Mouse (Mus musculus) 3T3-L1 (cell line): ENCODE measurements at regions not wholly inside any gene's neighbourhood (a gene's known extent, or its start where the extent isn't known, plus 50 kb on each side); places are given as distances from the start of the nearest gene placed in this dataset.
A peak's percentile ranks its signal among the peaks of the same experiment; 100 is the strongest.

Experiments
- DNase-seq: peaks from one replicate; pipeline ENCODE4 v3.0.0-alpha.2; 2015; ENCODE audit warnings: low read depth, low spot score

DNA sequence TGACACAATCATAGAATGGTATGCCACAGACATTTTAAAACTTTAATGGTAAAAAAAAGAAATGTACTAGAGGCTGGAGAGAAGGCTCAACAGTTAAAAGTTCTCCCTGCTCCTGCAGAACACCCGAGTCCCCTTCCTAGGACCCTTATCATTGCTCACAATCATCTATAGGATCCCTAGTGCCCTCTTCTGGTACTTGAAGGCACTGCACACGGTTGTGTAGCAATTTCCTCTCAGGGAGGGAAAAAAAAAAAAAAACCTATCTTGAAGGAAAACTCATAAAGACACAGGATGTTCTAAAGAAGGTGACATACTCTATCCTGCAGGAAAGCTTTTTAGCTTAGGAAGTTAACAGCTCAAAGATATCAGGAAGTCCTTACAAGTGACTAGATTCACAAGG is 154.4 kb upstream of the Lmcd1 start:
- DNase-seq, result no peak

DNA sequence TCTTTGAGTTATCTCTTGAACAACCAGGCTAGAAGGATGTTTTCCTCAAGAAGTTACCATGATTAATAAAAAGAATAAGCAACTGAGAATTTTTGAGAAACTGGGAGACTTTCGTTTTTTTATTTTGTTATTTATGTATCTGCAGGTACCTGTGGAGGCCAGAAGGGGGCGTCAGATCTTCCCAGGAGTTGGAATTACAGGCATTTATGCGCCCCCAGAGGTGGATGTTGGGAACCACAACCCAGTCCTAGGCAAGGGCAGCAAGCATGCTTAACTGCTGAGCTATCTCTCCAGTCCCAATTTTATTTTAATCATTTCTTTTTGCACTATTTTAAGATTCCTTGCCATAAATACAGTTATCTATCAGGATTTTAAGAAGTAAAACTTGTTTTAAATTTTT is 140.0 kb upstream of the Lmcd1 start:
- peak; percentile 60 for DNase-seq

DNA sequence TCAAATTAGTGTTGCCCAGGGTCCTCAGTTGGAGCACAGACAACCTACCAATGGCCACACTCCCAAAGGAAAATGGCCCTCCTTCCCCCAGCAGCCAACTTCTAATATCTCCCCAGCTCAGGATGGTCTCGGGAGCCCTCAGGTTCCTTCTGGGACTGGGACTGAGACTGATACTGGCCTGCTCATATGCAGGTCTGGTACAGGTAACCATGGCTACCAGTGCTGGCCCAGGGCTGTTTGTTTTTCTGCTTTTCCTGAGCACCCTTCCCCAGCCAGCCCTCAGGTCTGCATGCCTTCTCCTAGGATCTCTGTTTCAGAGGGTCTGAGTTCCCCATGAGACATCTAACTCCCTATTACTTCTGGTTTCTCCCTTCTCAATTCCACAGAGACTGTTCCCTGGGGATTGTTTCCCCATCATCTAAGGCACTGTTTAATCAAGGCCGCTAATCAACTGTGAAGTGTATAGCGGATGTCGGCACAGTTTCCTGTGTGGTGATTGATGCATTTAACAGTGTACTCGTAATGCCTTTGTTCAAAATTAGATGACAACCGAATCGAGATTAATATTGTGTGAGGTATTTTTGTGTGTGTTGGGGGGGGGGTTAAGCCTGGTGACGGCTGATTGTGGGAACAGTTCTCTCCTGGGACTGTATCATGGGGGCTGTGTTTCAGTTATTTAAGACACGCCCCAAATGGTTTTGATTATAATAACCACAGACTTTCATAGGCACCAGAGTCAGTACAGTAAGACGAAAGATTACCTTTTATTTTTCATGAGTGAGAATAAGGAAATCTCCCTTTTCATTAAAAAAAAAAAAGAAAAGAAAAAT is 120.8 kb upstream of the Lmcd1 start:
- no peak for DNase-seq

DNA sequence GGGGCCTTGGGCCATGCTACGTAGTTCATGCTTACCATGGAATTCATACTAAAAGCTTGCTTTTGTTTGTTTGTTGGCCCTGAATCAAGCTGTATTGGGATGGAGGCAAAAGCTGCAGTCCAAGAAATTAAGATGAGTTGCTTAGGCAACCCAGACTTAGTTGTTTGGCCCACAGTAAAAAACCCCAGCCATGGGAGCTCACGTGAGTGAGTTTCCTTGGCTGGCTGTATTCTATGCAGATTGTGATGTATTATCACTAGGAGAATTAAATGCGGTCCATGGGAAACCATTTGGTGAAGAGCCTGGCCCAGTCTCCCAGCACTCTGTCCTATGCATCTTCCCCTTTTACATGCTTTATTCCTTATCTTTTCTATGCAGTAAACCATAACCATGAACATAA is 106.1 kb upstream of the Lmcd1 start:
- DNase-seq, result no peak

DNA sequence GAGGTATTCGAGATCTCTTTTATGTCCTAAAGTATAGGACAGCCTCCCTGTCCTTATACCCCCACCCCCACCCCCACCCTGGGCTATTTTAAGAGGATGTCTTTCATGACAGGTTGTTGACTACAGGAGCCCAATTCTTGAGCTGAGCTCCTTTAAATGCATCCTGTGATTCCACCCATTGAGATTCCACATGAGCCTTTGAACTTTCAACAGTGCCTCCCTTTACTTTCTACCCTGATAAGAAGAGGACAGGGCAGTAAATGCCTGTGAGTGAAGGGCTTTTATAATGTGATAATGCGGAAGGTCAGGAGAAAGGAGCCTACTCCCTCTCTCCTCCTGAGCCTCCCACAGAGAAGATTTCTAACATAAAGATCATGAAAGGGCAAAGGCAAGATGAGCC is 97.2 kb upstream of the Lmcd1 start:
- DNase-seq, result no peak

DNA sequence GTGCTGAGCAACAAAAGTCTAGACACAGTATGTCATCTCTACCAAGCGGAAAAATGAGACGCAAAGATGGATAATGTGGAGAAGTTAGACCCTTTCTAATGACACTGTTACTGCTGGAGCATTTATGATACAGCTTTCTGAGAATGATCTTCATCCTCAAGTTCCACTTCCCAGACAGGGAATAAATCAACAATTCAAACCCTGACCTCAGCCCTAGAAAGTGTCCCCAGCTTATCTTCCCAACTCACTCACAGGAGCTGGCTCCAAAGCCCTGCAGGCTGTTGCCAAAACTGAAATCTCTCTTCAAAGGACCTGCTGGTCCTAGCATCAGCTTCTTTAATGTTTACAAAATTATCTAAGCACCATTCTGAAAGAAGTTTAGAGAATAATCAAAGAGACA is 85.9 kb upstream of the Lmcd1 start:
- DNase-seq, result no peak

DNA sequence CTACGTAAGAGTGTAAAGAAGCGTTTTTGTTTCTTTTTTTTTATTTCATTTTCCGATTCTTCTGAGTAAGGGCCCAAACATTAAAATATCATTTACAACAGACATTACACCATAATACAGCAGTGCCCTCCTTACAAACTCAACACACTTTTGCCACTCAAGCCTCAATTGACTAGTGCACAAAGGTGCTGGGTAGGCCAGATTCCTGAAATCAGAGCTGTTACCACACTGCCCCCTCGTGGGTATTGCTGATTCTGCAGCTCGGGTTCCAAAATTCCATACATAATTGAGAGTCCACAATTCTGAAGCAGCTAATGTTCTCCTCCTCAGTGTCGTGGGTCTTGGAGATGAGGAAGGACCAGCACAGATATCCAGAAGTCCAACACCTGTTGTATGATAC is 82.5 kb upstream of the Lmcd1 start:
- DNase-seq, result peak; percentile 77

DNA sequence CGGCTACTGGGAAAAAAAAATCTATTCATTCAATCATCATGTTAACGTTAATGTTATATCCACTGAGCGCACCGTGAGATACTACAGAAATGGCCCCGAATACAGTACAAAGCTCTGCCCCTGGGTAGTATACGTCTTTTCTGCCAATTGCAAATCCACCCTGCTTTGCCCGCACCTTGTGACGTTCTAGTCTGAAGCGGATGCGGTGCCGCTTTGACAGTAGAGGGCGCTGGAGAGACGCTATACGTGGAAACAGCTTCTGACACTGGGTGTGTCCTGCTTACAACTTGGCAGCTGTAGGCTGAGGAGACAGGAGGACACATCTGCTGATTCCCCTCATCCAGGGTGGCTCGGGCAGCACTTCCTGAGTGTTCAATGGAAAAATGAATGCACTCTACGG is 76.1 kb upstream of the Lmcd1 start:
- peak; percentile 66 for DNase-seq

DNA sequence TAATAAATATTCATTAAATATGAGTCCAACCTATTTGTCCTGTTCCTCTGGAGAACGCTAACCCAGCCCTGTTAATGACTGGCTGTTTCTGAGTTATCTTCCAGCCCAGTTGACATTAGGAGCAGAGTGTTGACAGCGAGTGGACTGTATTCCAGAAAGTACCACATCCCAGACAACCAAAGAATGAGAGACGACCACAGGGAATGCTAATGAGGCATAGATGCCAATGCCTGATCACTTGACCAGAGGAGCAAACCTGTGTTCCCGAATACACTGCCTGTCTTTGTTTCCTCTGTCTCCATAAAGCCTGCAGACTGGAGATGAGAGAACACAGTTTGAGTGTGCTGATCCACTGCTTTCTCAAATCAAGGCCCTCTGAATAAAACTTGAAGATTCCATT is 74.3 kb upstream of the Lmcd1 start:
- DNase-seq, result no peak

DNA sequence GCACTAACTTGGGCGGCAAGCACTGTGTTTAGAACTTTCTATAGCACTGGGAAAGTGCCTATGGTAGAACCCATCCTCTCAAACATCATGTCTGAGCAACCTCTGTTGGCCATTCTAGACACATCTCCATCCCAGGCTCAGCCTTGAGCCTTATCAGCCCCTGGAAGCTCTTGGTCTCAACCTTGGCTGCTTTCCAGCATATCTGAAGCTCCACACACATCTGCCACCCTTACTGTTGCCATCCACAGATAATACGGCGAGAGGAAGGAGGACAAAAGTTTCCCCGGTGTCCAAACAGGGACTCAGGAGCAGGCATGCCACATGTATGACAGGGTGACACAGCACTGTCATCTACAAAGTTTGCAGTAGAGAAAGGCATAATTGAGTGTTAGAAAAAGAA is 71.4 kb upstream of the Lmcd1 start:
- no peak for DNase-seq

DNA sequence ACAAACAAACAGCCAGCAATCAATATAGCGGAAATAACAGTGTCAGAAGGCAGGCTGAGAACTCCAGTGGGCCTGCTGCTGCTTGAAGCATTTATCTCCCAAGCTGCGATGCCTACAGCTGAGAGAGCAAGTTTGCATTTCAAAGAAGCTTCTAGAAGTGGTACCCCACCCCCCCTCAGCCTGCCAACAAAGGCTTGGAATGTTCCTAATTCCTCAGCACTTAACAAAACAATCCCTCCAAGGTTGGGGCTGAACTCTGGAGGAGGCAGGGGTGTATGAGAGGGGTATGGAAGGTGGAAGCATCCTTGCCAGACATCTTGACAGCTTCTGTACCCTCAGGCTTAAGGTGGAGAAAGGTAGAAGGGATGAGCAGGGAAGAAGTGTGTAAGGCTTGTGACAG is 70.2 kb upstream of the Lmcd1 start:
- DNase-seq, result no peak

DNA sequence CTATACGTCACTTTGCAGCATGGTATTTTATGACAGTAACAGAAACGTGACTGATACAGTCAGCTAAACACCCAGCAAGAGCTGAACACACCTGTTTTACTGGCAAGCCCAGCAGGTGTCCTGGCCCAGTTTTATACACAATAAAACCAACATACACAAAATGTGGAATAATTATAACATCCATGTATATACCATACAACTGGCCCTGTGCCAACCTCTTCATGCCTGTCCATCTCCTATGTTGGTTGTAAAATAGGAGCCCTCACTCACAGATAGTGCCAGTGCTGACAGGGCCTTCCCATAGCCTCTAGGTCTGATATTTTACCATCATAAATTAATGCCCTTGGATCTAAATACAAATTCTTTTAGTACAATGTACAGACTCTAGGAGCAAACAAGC is 68.6 kb upstream of the Lmcd1 start:
- DNase-seq, result no peak

DNA sequence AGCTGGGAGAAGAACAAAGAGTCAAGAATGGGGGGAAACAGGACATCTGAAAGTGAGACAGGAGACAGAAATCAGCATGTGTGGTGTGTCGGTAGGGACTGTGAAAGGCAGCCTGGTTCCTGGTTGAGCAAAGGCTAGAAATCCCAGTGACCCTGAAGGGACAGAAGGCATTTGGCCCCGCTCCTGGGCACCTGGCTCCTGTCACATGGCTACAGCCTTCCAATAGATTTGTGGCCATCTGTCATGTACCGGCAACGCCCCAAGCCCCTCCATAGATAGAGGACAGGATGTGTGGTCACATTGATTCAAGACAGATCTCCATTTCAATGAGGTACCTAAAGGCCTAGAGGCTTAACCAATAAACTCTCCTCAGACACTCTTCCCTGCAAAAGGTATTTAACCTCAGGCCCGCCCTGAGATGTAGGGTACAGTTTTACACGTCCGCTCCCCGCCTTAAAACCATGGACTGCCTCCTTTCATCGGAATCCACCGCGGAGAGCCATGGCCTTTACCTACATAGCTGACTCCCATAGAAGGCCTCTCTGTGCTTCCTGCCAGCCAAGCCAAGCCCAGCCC is 68.0 kb upstream of the Lmcd1 start:
- no peak for DNase-seq

DNA sequence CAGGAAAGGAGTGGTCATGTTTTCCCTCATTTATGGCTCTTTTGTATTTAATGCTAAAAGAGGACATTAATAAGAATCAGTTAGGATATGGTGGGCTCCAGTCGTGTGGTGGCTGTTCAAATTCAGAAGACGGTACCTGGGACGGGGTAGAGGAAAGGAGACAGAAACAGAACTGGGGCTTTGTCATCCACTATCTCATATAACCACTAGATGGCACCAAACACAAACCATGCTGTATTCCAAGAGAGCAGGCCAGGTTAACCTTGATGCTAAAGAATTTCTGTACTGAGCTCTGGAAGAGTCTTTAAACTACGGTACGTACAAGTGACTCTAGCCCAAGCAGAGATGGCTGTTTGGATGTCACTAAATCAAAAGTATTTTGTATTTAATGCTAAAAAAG is 66.3 kb upstream of the Lmcd1 start:
- DNase-seq, result peak; percentile 83

DNA sequence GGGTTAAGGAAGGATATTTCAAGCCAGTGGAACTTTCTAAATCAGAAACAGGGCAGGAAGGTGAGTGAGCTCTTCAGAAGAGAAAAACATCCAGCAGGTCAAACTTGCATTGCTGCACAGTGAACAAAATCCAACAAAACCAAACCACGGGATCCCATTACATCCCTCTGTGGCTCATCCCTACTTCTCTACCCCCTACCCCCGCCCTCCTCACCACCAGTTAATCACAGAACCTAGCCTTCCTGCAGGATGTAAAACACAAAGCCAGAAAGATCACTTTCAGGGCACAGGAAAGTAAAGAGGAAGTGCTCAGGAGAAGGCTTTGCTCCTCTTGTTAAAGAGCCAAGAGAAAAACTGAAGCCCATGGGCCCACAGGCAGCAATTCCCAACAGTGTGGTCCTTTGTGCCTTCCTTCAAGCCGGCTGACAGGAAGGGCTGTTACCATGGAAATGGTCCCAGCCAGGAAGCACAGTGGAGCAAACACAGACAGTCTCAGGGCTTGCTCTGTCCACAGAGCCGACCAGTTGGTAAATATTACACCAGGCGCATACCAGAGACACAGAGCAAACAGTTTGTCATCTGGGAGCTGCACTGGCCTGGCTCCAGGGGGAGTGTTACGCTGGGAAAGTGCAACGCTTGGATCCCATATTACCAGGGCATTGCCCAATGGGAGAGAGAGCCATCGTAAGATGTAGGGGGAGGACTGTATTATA is 63.2 kb upstream of the Lmcd1 start:
- peak; percentile 60 for DNase-seq

DNA sequence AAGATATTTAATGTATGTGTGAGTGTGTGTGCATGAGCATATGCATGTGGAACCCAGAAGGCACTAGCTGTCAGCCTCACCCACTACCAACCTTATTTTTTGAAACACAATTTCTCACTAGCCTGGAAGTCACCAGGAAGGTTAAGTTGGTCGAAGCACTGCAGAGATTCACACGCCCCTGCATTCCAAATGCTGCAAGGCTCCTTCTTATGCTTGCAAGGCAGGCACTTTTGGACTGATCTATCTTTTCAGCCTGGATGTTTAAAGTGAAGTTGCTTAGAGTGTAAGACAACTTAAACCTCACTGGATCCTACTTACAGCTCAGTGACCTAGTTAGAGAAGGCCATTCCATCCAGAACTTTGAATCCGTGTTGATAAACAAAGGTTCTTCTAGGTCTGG is 56.7 kb upstream of the Lmcd1 start:
- DNase-seq, result no peak

DNA sequence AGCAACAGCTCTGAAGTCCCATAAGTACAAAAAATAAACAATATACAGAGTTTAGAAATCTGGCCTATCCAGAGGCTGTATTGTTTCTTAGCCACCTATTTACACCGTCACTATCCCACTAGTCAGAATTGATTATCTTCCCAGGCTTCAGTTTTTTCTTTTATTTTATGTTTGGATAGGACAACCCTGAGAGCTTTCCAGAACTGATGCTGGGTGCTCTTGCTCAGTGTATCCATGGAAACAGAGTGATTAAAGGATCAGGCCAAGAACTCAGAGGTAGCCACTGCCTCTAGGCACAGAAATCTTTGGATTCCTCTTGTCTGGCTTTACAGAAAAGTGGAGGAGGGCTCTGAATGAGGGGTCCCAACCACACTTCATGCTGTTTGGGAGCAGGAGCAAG is 55.3 kb upstream of the Lmcd1 start:
- no peak for DNase-seq

DNA sequence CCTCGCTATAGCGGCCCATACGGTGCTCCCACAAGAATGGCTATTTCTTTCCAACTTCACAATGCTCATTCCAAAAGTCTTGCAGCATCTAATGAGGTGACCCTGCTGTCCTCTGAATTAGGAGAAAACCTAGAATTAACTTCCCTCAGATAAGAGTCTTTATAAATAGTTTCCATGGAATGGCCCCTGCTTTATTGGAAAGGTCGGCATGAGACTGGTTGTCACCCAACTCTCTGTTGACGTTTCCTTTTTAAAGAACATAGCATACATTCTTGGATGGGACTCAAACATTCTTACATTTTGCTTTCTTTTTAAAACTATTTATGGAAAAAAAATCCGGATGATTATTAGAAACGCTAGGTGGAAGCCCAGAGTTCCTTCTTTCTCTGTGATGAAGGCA is 53.9 kb upstream of the Lmcd1 start:
- no peak for DNase-seq

DNA sequence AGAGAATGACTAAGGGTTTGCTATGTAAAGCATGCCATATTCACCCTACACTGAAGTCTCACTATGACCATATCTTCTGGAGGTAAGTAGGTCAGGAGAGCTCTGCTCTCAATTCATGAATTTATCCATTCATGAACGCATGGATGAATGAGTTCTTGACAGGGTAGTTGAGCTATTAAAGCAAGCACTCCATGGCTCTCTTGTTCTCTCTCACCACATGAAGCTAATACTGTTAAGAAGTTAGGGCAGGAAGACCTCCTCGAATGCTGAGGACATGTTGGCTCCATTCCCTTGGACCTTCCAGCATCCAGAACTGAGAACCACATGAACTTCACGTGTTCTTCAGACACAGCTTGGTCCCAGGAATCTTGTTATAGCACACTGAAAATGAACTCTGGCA is 53.4 kb upstream of the Lmcd1 start:
- DNase-seq, result no peak

DNA sequence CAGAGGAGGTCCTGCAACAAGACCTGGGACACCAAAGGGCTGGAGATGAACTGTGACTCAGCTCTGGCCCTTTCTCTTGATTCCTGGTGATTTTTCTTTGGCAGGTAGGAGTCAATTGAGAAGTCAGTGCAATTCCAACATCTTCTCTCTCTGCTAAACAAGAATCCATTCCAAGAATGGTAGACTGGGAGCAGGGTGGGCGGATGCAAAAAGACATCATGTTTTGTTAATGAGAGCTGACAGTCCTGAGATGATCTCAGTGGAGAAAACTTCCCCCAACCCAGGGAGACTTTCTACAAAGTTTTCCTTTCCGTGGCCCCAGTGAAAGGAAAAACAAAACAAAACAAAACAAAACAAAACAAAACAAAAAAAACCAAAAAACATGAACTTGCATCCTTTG is 52.2 kb upstream of the Lmcd1 start:
- DNase-seq, result no peak

DNA sequence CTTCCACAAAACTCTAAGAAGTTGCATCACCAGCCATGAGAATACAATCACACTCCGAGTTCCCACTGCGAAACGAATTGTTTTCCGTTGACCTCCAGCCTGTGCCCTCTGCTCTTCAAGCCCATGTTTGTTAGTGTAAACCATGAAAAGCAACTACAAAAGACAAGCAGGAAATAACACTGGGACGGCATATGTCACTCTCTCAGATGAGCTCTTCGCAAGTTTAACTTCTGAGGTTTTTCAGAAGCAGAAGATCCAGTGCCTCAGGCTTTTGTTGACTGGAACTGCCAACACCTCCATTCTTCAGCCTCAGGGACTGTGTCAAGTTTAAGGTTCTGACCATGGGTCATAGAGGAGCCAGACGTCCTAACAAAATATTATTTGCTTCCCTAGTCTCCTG is 50.2 kb upstream of the Lmcd1 start:
- DNase-seq, result no peak
